In genomic region chr17:24780821-24781220, GRCm38 (mm10) we compare ENCODE assay signal across 33 mouse cellular contexts. TPM values are rescaled to one million over a fixed set of nuclear protein-coding genes. Genes with fewer than 3 reads are reported as not detected.
DNase-seq lines count a peak whose midpoint lies in the region; ATAC-seq and TF ChIP-seq lines count a peak whose summit lies in the region.
"Had no signal": no experiment of that assay in that cellular context is flagged by ENCODE, and none has a peak within 500 bp of the region (broad histone marks: within the 10 kb centered on the region; RNA-seq: fewer than 3 reads in every experiment).

No protein-coding gene starts in this region.

- no peak overlapping the region for H3K27ac ChIP-seq in MEL (ENCODE audit: control insufficient read depth, low read depth, low read length)
- H3K27ac ChIP-seq in forebrain, embryonic 14.5 days (ENCODE audit: low read depth, low read length) = no peak overlapping the region
- H3K27ac ChIP-seq: embryonic facial prominence, embryonic 15.5 days; forebrain, embryonic 10.5 days; forebrain, embryonic 15.5 days; heart, embryonic 15.5 days; hindbrain, embryonic 13.5 days; hindbrain, postnatal 0 days had no signal

- ATAC-seq in common myeloid progenitor, adult 5-6 weeks (replicated peaks; ENCODE audit: low read depth, poor library complexity, severe bottlenecking) = 0 out of 2 replicates have a peak, but pooled peaks have one; percentile 15
- 0 out of 2 replicates have a peak, but pooled peaks have one; percentile 47 for ATAC-seq in monocyte, adult 5-6 weeks (replicated peaks; ENCODE audit: insufficient number of reproducible peaks, low FRiP score, low TSS enrichment, poor library complexity, severe bottlenecking)
- ATAC-seq in forebrain, embryonic 14.5 days = no peak
- ATAC-seq: activated CD4-positive, CD25-positive, alpha-beta regulatory T cell, adult 4 months; CD4-positive, CD25-positive, alpha-beta regulatory T cell, adult 4 months; forebrain, embryonic 15.5 days; hindbrain, postnatal 0 days; Patski had no signal

- H3K4me1 ChIP-seq in MEL (ENCODE audit: control insufficient read depth in 1 of 2, insufficient read depth in 2 of 2, low read length in 2 of 2) = no peaks in the 10 kb centered on the region
- no peaks in the 10 kb centered on the region for H3K4me1 ChIP-seq in forebrain, embryonic 14.5 days (ENCODE audit: control insufficient read depth, insufficient read depth, low read length)
- H3K4me1 ChIP-seq: embryonic facial prominence, embryonic 15.5 days; forebrain, embryonic 10.5 days; forebrain, embryonic 15.5 days; heart, embryonic 15.5 days; hindbrain, embryonic 13.5 days had no signal

- no peak for TF ChIP-seq EP300 in MEL (IDR thresholded peaks at IDR 0.05; ENCODE audit: low read depth in 1 of 2, low read length in 2 of 2)

- peaks cover 0 to 3% of the 10 kb centered on the region in 2 experiments; a peak in 2 of 4 replicates for H3K27me3 ChIP-seq in MEL (ENCODE audit: control insufficient read depth in 1 of 2, insufficient read depth in 2 of 2, low read length in 2 of 2)
- H3K27me3 ChIP-seq in forebrain, embryonic 14.5 days (replicated peaks; ENCODE audit: control insufficient read depth, insufficient read depth, low read length) = no peaks in the 10 kb centered on the region
- H3K27me3 ChIP-seq: embryonic facial prominence, embryonic 15.5 days; forebrain, embryonic 15.5 days; heart, embryonic 15.5 days had no signal

- TF ChIP-seq CTCF in MEL (IDR thresholded peaks at IDR 0.05 in 2 of 3, conservative IDR thresholded peaks at IDR 0.05 in 1 of 3; ENCODE audit: control insufficient read depth in 1 of 3, insufficient read depth in 1 of 3, low read depth in 2 of 3, low read length in 3 of 3, poor library complexity in 1 of 3, severe bottlenecking in 1 of 3) = no peak

- no peaks in the 10 kb centered on the region for H3K9me3 ChIP-seq in MEL (replicated peaks; ENCODE audit: insufficient read depth, low read length)
- H3K9me3 ChIP-seq in forebrain, embryonic 14.5 days (replicated peaks; ENCODE audit: control insufficient read depth, low read length) = no peaks in the 10 kb centered on the region
- H3K9me3 ChIP-seq: embryonic facial prominence, embryonic 15.5 days; forebrain, embryonic 10.5 days; forebrain, embryonic 15.5 days; G1E; heart, embryonic 15.5 days; hindbrain, embryonic 13.5 days had no signal

- TF ChIP-seq RAD21 in MEL (IDR thresholded peaks at IDR 0.05; ENCODE audit: low read depth, low read length) = no peak

- DNase-seq in 416B (ENCODE audit: low read depth) (peak; percentile 48), MEL (ENCODE audit: low read depth, low spot score) (peak; percentile 53)
- DNase-seq in lung, adult 18-20 months = no peak
- no peak for DNase-seq in ovary, adult 18-20 months (ENCODE audit: low spot score)
- no peak for DNase-seq in forebrain, embryonic 14.5 days (ENCODE audit: low spot score)
- DNase-seq: adrenal gland, adult 2 months; adrenal gland, postnatal 25 days; cerebellum, adult 11 months; cerebellum, adult 9-10 months; cerebellum, postnatal 25 days; gastrocnemius, postnatal 25 days; heart, adult 18-20 months; heart, postnatal 14 days; kidney, adult 11 months had no signal

- H3K4me3 ChIP-seq in MEL (ENCODE audit: control insufficient read depth in 1 of 2, insufficient read depth in 1 of 2, low read depth in 2 of 2, low read length in 2 of 2) = no peak overlapping the region
- H3K4me3 ChIP-seq in forebrain, embryonic 14.5 days (ENCODE audit: low read depth, low read length) = no peak overlapping the region
- H3K4me3 ChIP-seq: embryonic facial prominence, embryonic 15.5 days; erythroblast, embryonic 14.5 days; forebrain, embryonic 10.5 days; forebrain, embryonic 15.5 days; heart, embryonic 15.5 days; hindbrain, embryonic 13.5 days had no signal

- TF ChIP-seq POLR2A in MEL (IDR thresholded peaks at IDR 0.05; ENCODE audit: control insufficient read depth in 1 of 2, insufficient read depth in 1 of 2, low read depth in 1 of 2, low read length in 2 of 2, poor library complexity in 1 of 2) = no peak

- WGBS in forebrain, embryonic 14.5 days = 85% methylated on average over 2 of the region's 2 CpGs

- no peaks in the 10 kb centered on the region for H3K79me2 ChIP-seq in MEL (ENCODE audit: control insufficient read depth, insufficient read depth, low read length, poor library complexity)

- H3K9ac ChIP-seq in MEL (ENCODE audit: control insufficient read depth, low read depth, low read length, poor library complexity, severe bottlenecking) = no peak overlapping the region
- H3K9ac ChIP-seq in forebrain, embryonic 14.5 days (ENCODE audit: low read length) = no peak overlapping the region
- H3K9ac ChIP-seq: embryonic facial prominence, embryonic 15.5 days; forebrain, embryonic 15.5 days; heart, embryonic 15.5 days; hindbrain, embryonic 13.5 days had no signal

- H3K36me3 ChIP-seq in MEL (ENCODE audit: control insufficient read depth in 1 of 2, insufficient read depth in 2 of 2, low read length in 2 of 2) = no peaks in the 10 kb centered on the region
- no peaks in the 10 kb centered on the region for H3K36me3 ChIP-seq in forebrain, embryonic 14.5 days (ENCODE audit: control insufficient read depth, insufficient read depth, low read length)
- H3K36me3 ChIP-seq: embryonic facial prominence, embryonic 15.5 days; forebrain, embryonic 10.5 days; forebrain, embryonic 15.5 days; G1E; heart, embryonic 15.5 days; hindbrain, embryonic 13.5 days had no signal

- no peak overlapping the region for H3K4me2 ChIP-seq in forebrain, embryonic 14.5 days (ENCODE audit: low read length)
- H3K4me2 ChIP-seq: embryonic facial prominence, embryonic 15.5 days; forebrain, embryonic 15.5 days; heart, embryonic 11.5 days; heart, embryonic 15.5 days; hindbrain, embryonic 13.5 days had no signal

TF ChIP-seq in MEL, 35 proteins besides CTCF, POLR2A, EP300 and RAD21:
- TF ChIP-seq HCFC1 (IDR thresholded peaks at IDR 0.05; ENCODE audit: low read depth, low read length) (no peak), MXI1 (IDR thresholded peaks at IDR 0.05; ENCODE audit: low read depth, low read length) (no peak)

RNA-seq across cellular contexts. Expression of gene Meiob, which starts 23.3 kb away (rescaled TPM):
- 0.15 TPM in 1 of 2 replicates, not detected in the other for total RNA-seq in MEL (2012; rRNA removed)
- under 1 TPM in 1 of 2 experiments, not detected in 1; 0.11 TPM for polyA plus RNA-seq in MEL (2012; ENCODE audit: insufficient read depth in 1 of 2, insufficient read length in 2 of 2, low read depth in 1 of 2, low replicate concordance in 2 of 2, missing spikeins in 1 of 2)
- 0.55 TPM in 1 of 2 replicates, not detected in the other for total RNA-seq in common myeloid progenitor, adult 5-6 weeks (2017)
- not detected in 3 replicates for total RNA-seq in monocyte, adult 5-6 weeks (2017)
- not detected in 2 replicates for polyA plus RNA-seq in forebrain, embryonic 14.5 days (2014; fragmentation: Nextera tagmentation; extraction: Ambion mirVana)
- total RNA-seq: gastrocnemius, adult 18-20 months; gastrocnemius, postnatal 25 days; heart, postnatal 14 days; hematopoietic stem cell, adult 5-6 weeks; hindbrain, postnatal 0 days had no signal
- polyA plus RNA-seq: activated CD4-positive, CD25-positive, alpha-beta regulatory T cell, adult 4 months; adrenal gland, adult 2 months; brain, embryonic 14.5 days; embryonic facial prominence, embryonic 11.5 days; erythroblast, embryonic 14.5 days; forebrain, embryonic 15.5 days; heart, embryonic 11.5 days; heart, embryonic 15.5 days; hindbrain, embryonic 13.5 days; hindbrain, postnatal 0 days; intestine, embryonic 14.5 days had no signal

RNA-seq across cellular contexts. Expression of gene Hs3st6, which starts 28.0 kb away (rescaled TPM):
- total RNA-seq in MEL (2012; rRNA removed) = not detected in 2 replicates
- not detected for polyA plus RNA-seq in MEL (2012; ENCODE audit: insufficient read depth in 1 of 2, insufficient read length in 2 of 2, low read depth in 1 of 2, low replicate concordance in 2 of 2, missing spikeins in 1 of 2)
- not detected in 2 replicates for total RNA-seq in common myeloid progenitor, adult 5-6 weeks (2017)
- total RNA-seq in monocyte, adult 5-6 weeks (2017) = not detected in 3 replicates
- 0.20 TPM in 1 of 2 replicates, not detected in the other for polyA plus RNA-seq in forebrain, embryonic 14.5 days (2014; fragmentation: Nextera tagmentation; extraction: Ambion mirVana)
- total RNA-seq: G1E; gastrocnemius, adult 18-20 months; gastrocnemius, postnatal 25 days; hematopoietic stem cell, adult 5-6 weeks; hindbrain, postnatal 0 days had no signal
- polyA plus RNA-seq: activated CD4-positive, CD25-positive, alpha-beta regulatory T cell, adult 4 months; CD4-positive, CD25-positive, alpha-beta regulatory T cell, adult 4 months; erythroblast, embryonic 14.5 days; forebrain, embryonic 15.5 days; G1E had no signal

RNA-seq across cellular contexts. Expression of gene Msrb1, which starts 44.4 kb away (rescaled TPM):
- total RNA-seq in MEL (2012; rRNA removed) = 27.0 and 31.9 TPM in 2 replicates
- polyA plus RNA-seq in MEL (2012; ENCODE audit: insufficient read depth in 1 of 2, insufficient read length in 2 of 2, low read depth in 1 of 2, low replicate concordance in 2 of 2, missing spikeins in 1 of 2) = 10 to 100 TPM in 1 of 2 experiments, not detected in 1; 58.6 TPM
- 41.2 and 41.7 TPM in 2 replicates for total RNA-seq in common myeloid progenitor, adult 5-6 weeks (2017)
- 248 to 361 TPM (median 344 TPM) in 3 replicates for total RNA-seq in monocyte, adult 5-6 weeks (2017)
- polyA plus RNA-seq in forebrain, embryonic 14.5 days (2014; fragmentation: Nextera tagmentation; extraction: Ambion mirVana) = 25.3 TPM in 2 replicates

RNA-seq across cellular contexts. Expression of gene Rpl3l, which starts 53.2 kb away (rescaled TPM):
- 0.12 and 0.13 TPM in 2 replicates for total RNA-seq in MEL (2012; rRNA removed)
- polyA plus RNA-seq in MEL (2012; ENCODE audit: insufficient read depth in 1 of 2, insufficient read length in 2 of 2, low read depth in 1 of 2, low replicate concordance in 2 of 2, missing spikeins in 1 of 2) = under 1 TPM in 1 of 2 experiments, not detected in 1; 0.24 TPM
- 0.50 TPM in 1 of 2 replicates, not detected in the other for total RNA-seq in common myeloid progenitor, adult 5-6 weeks (2017)
- total RNA-seq in monocyte, adult 5-6 weeks (2017) = 4.7 to 14.6 TPM (median 10.2 TPM) in 3 replicates
- polyA plus RNA-seq in forebrain, embryonic 14.5 days (2014; fragmentation: Nextera tagmentation; extraction: Ambion mirVana) = not detected in 2 replicates
- total RNA-seq: G1E; hematopoietic stem cell, adult 5-6 weeks had no signal
- polyA plus RNA-seq: activated CD4-positive, CD25-positive, alpha-beta regulatory T cell, adult 4 months; adrenal gland, adult 2 months; CD4-positive, CD25-positive, alpha-beta regulatory T cell, adult 4 months; embryonic facial prominence, embryonic 11.5 days; embryonic facial prominence, embryonic 15.5 days; erythroblast, embryonic 14.5 days; forebrain, embryonic 10.5 days; forebrain, embryonic 15.5 days; G1E; hindbrain, embryonic 13.5 days; intestine, embryonic 14.5 days had no signal

RNA-seq across cellular contexts. Expression of gene Ndufb10, which starts 56.5 kb away (rescaled TPM):
- 258 and 292 TPM in 2 replicates for total RNA-seq in MEL (2012; rRNA removed)
- 100 to 1,000 TPM in 1 of 2 experiments, not detected in 1; 230 TPM for polyA plus RNA-seq in MEL (2012; ENCODE audit: insufficient read depth in 1 of 2, insufficient read length in 2 of 2, low read depth in 1 of 2, low replicate concordance in 2 of 2, missing spikeins in 1 of 2)
- total RNA-seq in common myeloid progenitor, adult 5-6 weeks (2017) = 192 and 287 TPM in 2 replicates
- 144 to 243 TPM (median 228 TPM) in 3 replicates for total RNA-seq in monocyte, adult 5-6 weeks (2017)
- 301 and 312 TPM in 2 replicates for polyA plus RNA-seq in forebrain, embryonic 14.5 days (2014; fragmentation: Nextera tagmentation; extraction: Ambion mirVana)

Comparison
In these comparisons a context has a peak if more than half of its experiments do, and no peak if none do; other contexts are left out.
1. DNase-seq: peak in 416B (single experiment) and MEL (single experiment); none in lung, adult 18-20 months (0 of 2), ovary, adult 18-20 months (single experiment) and forebrain, embryonic 14.5 days (single experiment).